Mouse (Mus musculus) lung, postnatal 0 days (tissue): ENCODE measurements around the gene Dlg2.

Experiments
- CTCF ChIP-seq: IDR thresholded peaks from 2 replicates; pipeline ENCODE4 v1.5.1; 2016; ENCODE audit warnings: antibody characterized with exemption, mild to moderate bottlenecking
- EP300 ChIP-seq: IDR thresholded peaks from 2 replicates; pipeline ENCODE4 v1.6.1; 2016; ENCODE audit warnings: antibody characterized with exemption, mild to moderate bottlenecking, control low read depth

- TF ChIP-seq CTCF (no peak), EP300 (no peak)
Measured at GRCm38 (mm10) chr7:92048876-92049275, 1572.4 kb downstream of the Dlg2 start.
